Mouse (Mus musculus) lung, postnatal 0 days (tissue): ENCODE results near the gene Mpp6. TPM values are rescaled to one million over a fixed set of nuclear protein-coding genes. Genes with fewer than 3 reads are reported as not detected.

ENCODE experiments used
- ATAC-seq: fragments of 200-750 bp; cut with Nextera tagmentation; 2 replicates; pipeline ENCODE4 v1.8.0; 2017; ENCODE audit warnings: moderate library complexity
- DNase-seq: peaks from one replicate; pipeline ENCODE4 v3.0.0-alpha.2; 2016; ENCODE audit warnings: low spot score
- H3K27ac ChIP-seq: fragments of 300-500 bp; sonication (generic); 2 replicates; pipeline ENCODE4 v1.5.1; 2014; ENCODE audit warnings: antibody characterized with exemption, mild to moderate bottlenecking, low read length, mixed read lengths
- H3K27me3 ChIP-seq: fragments of 300-500 bp; sonication (generic); replicated peaks from 2 replicates; pipeline ENCODE4 v1.6.1; 2014; ENCODE audit warnings: low read length, mixed read lengths; ENCODE audit not compliant: insufficient read depth
- H3K36me3 ChIP-seq: fragments of 300-500 bp; sonication (generic); 2 replicates; pipeline ENCODE4 v1.6.1; 2014; ENCODE audit warnings: low read length, mixed read lengths; ENCODE audit not compliant: insufficient read depth
- H3K4me1 ChIP-seq: fragments of 300-500 bp; sonication (generic); 2 replicates; pipeline ENCODE4 v1.6.1; 2014; ENCODE audit warnings: antibody characterized with exemption, low read depth, low read length, mixed read lengths; ENCODE audit not compliant: insufficient read depth
- H3K4me2 ChIP-seq: fragments of 300-500 bp; sonication (generic); replicated peaks from 2 replicates; pipeline ENCODE4 v1.6.1; 2014; ENCODE audit warnings: low read depth, mild to moderate bottlenecking, low read length, moderate library complexity, mixed read lengths
- H3K4me3 ChIP-seq: fragments of 300-500 bp; sonication (generic); 2 replicates; pipeline ENCODE4 v1.5.1; 2014; ENCODE audit warnings: low read depth, low read length
- H3K9ac ChIP-seq: fragments of 300-500 bp; sonication (generic); replicated peaks from 2 replicates; pipeline ENCODE4 v1.6.1; 2014; ENCODE audit warnings: low read depth, mild to moderate bottlenecking
- H3K9me3 ChIP-seq: fragments of 300-500 bp; sonication (generic); 2 replicates; pipeline ENCODE4 v1.6.1; 2016; ENCODE audit warnings: low read length, mixed read lengths
- CTCF ChIP-seq: IDR thresholded peaks from 2 replicates; pipeline ENCODE4 v1.5.1; 2016; ENCODE audit warnings: antibody characterized with exemption, mild to moderate bottlenecking
- EP300 ChIP-seq: IDR thresholded peaks from 2 replicates; pipeline ENCODE4 v1.6.1; 2016; ENCODE audit warnings: antibody characterized with exemption, mild to moderate bottlenecking, control low read depth
- WGBS: fragments of 180-500 bp; shearing (Covaris S2); extraction: QIAGEN DNeasy Blood & Tissue Kit; methylation state at CpG from one replicate; pipeline ENCODE4 v1.1.7; 2014; 5-methylcytosine and 5-hydroxymethylcytosine counted together
- polyA plus RNA-seq: library from polyadenylated mRNA; unstranded; fragments of >200 nt; fragmentation: Nextera tagmentation; extraction: Ambion mirVana; gene quantifications from 2 replicates; pipeline ENCODE4 v1.2.1, GENCODE M21; 2015

Gene Mpp6
- polyA plus RNA-seq, 1 experiment from 2014 or later: 26.4 TPM

GRCm38 (mm10) chr6:50169771-50170170, 59.7 kb downstream of the Mpp6 start:
- H3K9me3 ChIP-seq: no peaks in the 10 kb centered on the region
- no peak overlapping the region for H3K4me3 ChIP-seq
- H3K27ac ChIP-seq: no peak overlapping the region
- no peaks in the 10 kb centered on the region for H3K36me3 ChIP-seq
- ATAC-seq (no peak), DNase-seq (no peak)
- no peak overlapping the region for H3K4me2 ChIP-seq
- no peak overlapping the region for H3K9ac ChIP-seq
- TF ChIP-seq EP300 (no peak), CTCF (no peak)
- no peaks in the 10 kb centered on the region for H3K4me1 ChIP-seq
- H3K27me3 ChIP-seq: no peaks in the 10 kb centered on the region

GRCm38 (mm10) chr6:50175736-50176135, 65.7 kb downstream of the Mpp6 start:
- Histone ChIP-seq H3K27ac (no peak overlapping the region), H3K4me3 (no peak overlapping the region), H3K9ac (no peak overlapping the region), H3K36me3 (no peaks in the 10 kb centered on the region), H3K4me1 (no peaks in the 10 kb centered on the region), H3K27me3 (no peaks in the 10 kb centered on the region), H3K9me3 (no peaks in the 10 kb centered on the region), H3K4me2 (no peak overlapping the region)
- TF ChIP-seq CTCF: no peak
- no peak for TF ChIP-seq EP300
- WGBS: 70% methylated on average over 1 of the region's 1 CpGs
- ATAC-seq (no peak), DNase-seq (no peak)

- no peak overlapping the region for H3K27ac ChIP-seq
- no peak overlapping the region for H3K9ac ChIP-seq
- peak; percentile 32 for DNase-seq
- TF ChIP-seq EP300: no peak
- TF ChIP-seq CTCF: peak; percentile 62
- whole genome bisulfite sequencing: 71% methylated on average over 4 of the region's 4 CpGs
- no peaks in the 10 kb centered on the region for H3K9me3 ChIP-seq
- H3K4me1 ChIP-seq: no peaks in the 10 kb centered on the region
- H3K27me3 ChIP-seq: no peaks in the 10 kb centered on the region
- H3K4me2 ChIP-seq: no peak overlapping the region
- no peaks in the 10 kb centered on the region for H3K36me3 ChIP-seq
- ATAC-seq: no peak
- H3K4me3 ChIP-seq: no peak overlapping the region
Observed at GRCm38 (mm10) chr6:50180189-50180588, 70.1 kb downstream of the Mpp6 start.

- 64% methylated on average over 4 of the region's 4 CpGs for WGBS
- no peak overlapping the region for H3K9ac ChIP-seq
- DNase-seq: peak; percentile 50
- H3K4me1 ChIP-seq: no peaks in the 10 kb centered on the region
- no peaks in the 10 kb centered on the region for H3K36me3 ChIP-seq
- ATAC-seq: no peak
- H3K9me3 ChIP-seq: no peaks in the 10 kb centered on the region
- H3K4me3 ChIP-seq: no peak overlapping the region
- no peak overlapping the region for H3K27ac ChIP-seq
- no peak overlapping the region; the same call in 1 of the 2 replicates for H3K4me2 ChIP-seq
- no peaks in the 10 kb centered on the region for H3K27me3 ChIP-seq
- no peak for TF ChIP-seq EP300
- no peak for TF ChIP-seq CTCF
Observed at GRCm38 (mm10) chr6:50187955-50188354, 77.9 kb downstream of the Mpp6 start.

GRCm38 (mm10) chr6:50189376-50189775, 79.3 kb downstream of the Mpp6 start:
- H3K4me1 ChIP-seq: no peaks in the 10 kb centered on the region
- H3K9me3 ChIP-seq: no peaks in the 10 kb centered on the region
- no peaks in the 10 kb centered on the region for H3K27me3 ChIP-seq
- H3K4me2 ChIP-seq: no peak overlapping the region
- no peak overlapping the region for H3K9ac ChIP-seq
- TF ChIP-seq CTCF (no peak), EP300 (no peak)
- H3K4me3 ChIP-seq: no peak overlapping the region
- DNase-seq (no peak), ATAC-seq (no peak)
- no peaks in the 10 kb centered on the region for H3K36me3 ChIP-seq
- no peak overlapping the region for H3K27ac ChIP-seq

DNA sequence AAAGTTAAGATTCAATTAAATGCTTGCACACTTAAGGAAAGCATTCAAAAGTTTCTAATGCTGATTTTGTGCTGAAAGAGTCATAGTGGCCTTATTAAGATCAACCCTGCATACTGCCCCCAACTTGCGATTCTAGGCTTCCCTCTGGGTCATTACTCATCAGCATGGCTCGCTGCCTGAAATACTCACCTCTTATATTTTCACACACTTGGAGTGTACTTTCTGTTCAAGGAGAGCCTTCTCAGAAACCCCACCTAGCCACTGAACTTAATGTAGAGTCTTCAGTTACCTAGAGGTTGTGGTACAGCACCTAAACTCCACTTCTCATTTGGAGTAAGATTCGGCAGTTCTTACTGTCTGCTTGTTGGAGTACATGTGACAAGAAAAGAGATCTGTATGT, 81.6 kb downstream of the Mpp6 start:
- 54% methylated on average over 3 of the region's 3 CpGs for WGBS
- ATAC-seq (peak; percentile 61), DNase-seq (peak; percentile 63)
- Histone ChIP-seq H3K27ac (no peak overlapping the region), H3K4me3 (no peak overlapping the region), H3K27me3 (no peaks in the 10 kb centered on the region), H3K36me3 (0 out of 2 replicates have a peak, but pooled peaks cover 3% of the 10 kb centered on the region), H3K4me2 (no peak overlapping the region), H3K4me1 (no peaks in the 10 kb centered on the region), H3K9me3 (no peaks in the 10 kb centered on the region), H3K9ac (no peak overlapping the region)
- TF ChIP-seq EP300 (peak; percentile 65; the same call in 1 of the 2 replicates), CTCF (no peak)

DNA sequence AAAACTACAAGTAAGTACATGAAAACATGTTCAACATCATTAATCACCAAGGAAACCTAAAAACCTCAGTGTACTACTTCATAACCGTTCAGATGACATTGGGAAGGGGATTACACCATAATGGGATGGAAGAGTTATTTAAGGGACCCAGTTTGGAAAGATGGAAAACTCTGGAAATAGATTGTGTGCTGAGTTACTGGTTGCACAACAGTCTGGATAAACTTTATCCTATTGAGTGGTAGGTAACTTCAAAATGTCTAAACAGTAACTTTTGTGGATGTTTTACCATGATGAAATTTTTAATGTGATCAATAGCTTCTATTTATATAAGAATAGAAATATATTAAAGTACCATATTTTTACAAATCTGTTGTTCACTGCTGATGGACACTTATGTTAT, 82.1 kb downstream of the Mpp6 start:
- Histone ChIP-seq H3K9ac (no peak overlapping the region), H3K27me3 (no peaks in the 10 kb centered on the region), H3K4me3 (no peak overlapping the region), H3K4me2 (no peak overlapping the region), H3K9me3 (no peaks in the 10 kb centered on the region), H3K36me3 (0 out of 2 replicates have a peak, but pooled peaks cover 3% of the 10 kb centered on the region), H3K4me1 (no peaks in the 10 kb centered on the region), H3K27ac (no peak overlapping the region)
- ATAC-seq (no peak), DNase-seq (no peak)
- TF ChIP-seq CTCF (no peak), EP300 (no peak)
- 69% methylated on average over 1 of the region's 1 CpGs for WGBS
